Comparison of ENCODE assay signal across 12 mouse cellular contexts in genomic region chr2:95891566-95891965, GRCm38 (mm10).
DNase-seq lines count a peak whose midpoint lies in the region; TF ChIP-seq lines count a peak whose summit lies in the region.
"Had no signal": no experiment of that assay in that cellular context is flagged by ENCODE, and none has a peak within 500 bp of the region (broad histone marks: within the 10 kb centered on the region; RNA-seq: fewer than 3 reads in every experiment).

No protein-coding gene starts in this region.

- WGBS in heart, adult 2 months, result 58% methylated on average over 2 of the region's 2 CpGs

- intact Hi-C loops in heart, adult 2 months (cut with DNase I), result no loop called here
- intact Hi-C loops in left cerebral cortex, postnatal 14 days (cut with DNase I), result no loop called here

- no peak overlapping the region for H3K4me3 ChIP-seq in heart, adult 2 months
- H3K4me3 ChIP-seq: limb, embryonic 15.5 days; lung, embryonic 15.5 days; neural tube, embryonic 12.5 days had no signal

- no peaks in the 10 kb centered on the region for H3K27me3 ChIP-seq in heart, adult 2 months (ENCODE audit: control insufficient read depth, insufficient read depth, low read length)
- H3K27me3 ChIP-seq: limb, embryonic 15.5 days; lung, embryonic 15.5 days; neural tube, embryonic 12.5 days had no signal

- no peak for TF ChIP-seq CTCF in heart, adult 2 months (IDR thresholded peaks at IDR 0.05)
- TF ChIP-seq CTCF in brain, embryonic 14.5 days (IDR thresholded peaks at IDR 0.05; ENCODE audit: borderline replicate concordance, extremely low read depth, insufficient read depth, insufficient read length), result no peak

- no peaks in the 10 kb centered on the region for H3K79me2 ChIP-seq in heart, adult 2 months (replicated peaks; ENCODE audit: control insufficient read depth, insufficient read depth, low read length)

- H3K4me1 ChIP-seq in heart, adult 2 months (ENCODE audit: control insufficient read depth, insufficient read depth, low read length), result no peaks in the 10 kb centered on the region
- H3K4me1 ChIP-seq: limb, embryonic 15.5 days; lung, embryonic 15.5 days; neural tube, embryonic 12.5 days had no signal

- no peak overlapping the region for H3K27ac ChIP-seq in heart, adult 2 months
- H3K27ac ChIP-seq: limb, embryonic 15.5 days; lung, embryonic 15.5 days; neural tube, embryonic 12.5 days had no signal

- no peak for TF ChIP-seq POLR2A in heart, adult 2 months (IDR thresholded peaks at IDR 0.05; ENCODE audit: insufficient read depth, low read depth, low read length)
- no peak for TF ChIP-seq POLR2A in brain, embryonic 14.5 days (IDR thresholded peaks at IDR 0.05; ENCODE audit: borderline replicate concordance, extremely low read depth, insufficient read depth, insufficient read length, poor library complexity, severe bottlenecking)

- no peak for TF ChIP-seq EP300 in heart, adult 2 months (IDR thresholded peaks at IDR 0.05; ENCODE audit: insufficient read depth, low read depth, low read length)

- no peak overlapping the region for H3K9ac ChIP-seq in heart, adult 2 months (ENCODE audit: low read depth, low read length)
- H3K9ac ChIP-seq: limb, embryonic 15.5 days; lung, embryonic 15.5 days; neural tube, embryonic 12.5 days had no signal

- H3K36me3 ChIP-seq in heart, adult 2 months (ENCODE audit: control insufficient read depth, insufficient read depth, low read length), result no peaks in the 10 kb centered on the region
- H3K36me3 ChIP-seq: limb, embryonic 15.5 days; lung, embryonic 15.5 days; neural tube, embryonic 12.5 days had no signal

- DNase-seq in heart, adult 11 months, result peak; percentile 12
- DNase-seq in heart, adult 2 months, result no peak
- DNase-seq in brain, embryonic 14.5 days (ENCODE audit: low read depth), result peak; percentile 82
- peak; percentile 28 to 65 for DNase-seq in frontal cortex, adult 2 months (ENCODE audit: extremely low spot score in 1 of 2, low spot score in 1 of 2)
- DNase-seq in left cerebral cortex, postnatal 14 days (ENCODE audit: low spot score in 2 of 2), result peak; percentile 25 to 57
- DNase-seq in kidney, adult 11 months, result no peak
- no peak for DNase-seq in kidney, adult 8-10 months
- DNase-seq: adrenal gland, postnatal 14 days; heart, postnatal 4 days had no signal

Comparison
In these comparisons a context has a peak if more than half of its experiments do, and no peak if none do; other contexts are left out.
1. DNase-seq: peak in heart, adult 11 months (single experiment), brain, embryonic 14.5 days (single experiment), frontal cortex, adult 2 months (2 of 2) and left cerebral cortex, postnatal 14 days (2 of 2); none in heart, adult 2 months (0 of 2), kidney, adult 11 months (single experiment) and kidney, adult 8-10 months (0 of 2).